Mouse (Mus musculus): ENCODE measurements at regions not wholly inside any gene's neighbourhood (a gene's known extent, or its start where the extent isn't known, plus 50 kb on each side); places are given as distances from the start of the nearest gene placed in this dataset.

GRCm38 (mm10) chr9:100400366-100400765 is 86.2 kb downstream of the Il20rb start:
- no peak for TF ChIP-seq POLR2A (IDR thresholded peaks at IDR 0.05; ENCODE audit: extremely low read depth, insufficient read depth, low read length)
- no peak for TF ChIP-seq CTCF (IDR thresholded peaks at IDR 0.05; ENCODE audit: low read depth, low read length)
